ENCODE assay signal across 24 mouse cellular contexts in genomic region chr19:42587704-42588103, GRCm38 (mm10). TPM values are rescaled to one million over a fixed set of nuclear protein-coding genes. Genes with fewer than 3 reads are reported as not detected.
DNase-seq lines count a peak whose midpoint lies in the region; ATAC-seq and TF ChIP-seq lines count a peak whose summit lies in the region.
"Had no signal": no experiment of that assay in that cellular context is flagged by ENCODE, and none has a peak within 500 bp of the region (broad histone marks: within the 10 kb centered on the region; RNA-seq: fewer than 3 reads in every experiment).

No protein-coding gene starts in this region.

- H3K9ac ChIP-seq in forebrain, embryonic 12.5 days: no peak overlapping the region
- H3K9ac ChIP-seq in forebrain, embryonic 16.5 days (replicated peaks; ENCODE audit: low read depth, low read length): no peak overlapping the region
- H3K9ac ChIP-seq in heart, embryonic 13.5 days: no peak overlapping the region; the same call in 1 of the 2 replicates
- no peak overlapping the region for H3K9ac ChIP-seq in midbrain, embryonic 11.5 days (ENCODE audit: low read length)
- H3K9ac ChIP-seq in midbrain, embryonic 16.5 days (ENCODE audit: low read depth, low read length): no peak overlapping the region
- no peak overlapping the region for H3K9ac ChIP-seq in liver, postnatal 0 days (replicated peaks)
- H3K9ac ChIP-seq: embryonic facial prominence, embryonic 15.5 days; hindbrain, embryonic 12.5 days; liver, embryonic 13.5 days; midbrain, embryonic 13.5 days had no signal

- no peak overlapping the region for H3K4me2 ChIP-seq in forebrain, embryonic 12.5 days
- H3K4me2 ChIP-seq in forebrain, embryonic 16.5 days (ENCODE audit: low read length): no peak overlapping the region
- H3K4me2 ChIP-seq in heart, embryonic 13.5 days: no peak overlapping the region
- no peak overlapping the region for H3K4me2 ChIP-seq in midbrain, embryonic 11.5 days
- H3K4me2 ChIP-seq in midbrain, embryonic 16.5 days (ENCODE audit: low read length): no peak overlapping the region
- no peak overlapping the region for H3K4me2 ChIP-seq in liver, postnatal 0 days (ENCODE audit: low read depth, low read length)
- H3K4me2 ChIP-seq: embryonic facial prominence, embryonic 15.5 days; hindbrain, embryonic 12.5 days; liver, embryonic 13.5 days; midbrain, embryonic 13.5 days had no signal

- no peaks in the 10 kb centered on the region for H3K27me3 ChIP-seq in forebrain, embryonic 12.5 days
- no peaks in the 10 kb centered on the region for H3K27me3 ChIP-seq in forebrain, embryonic 16.5 days (replicated peaks; ENCODE audit: control insufficient read depth, insufficient read depth, low read length)
- H3K27me3 ChIP-seq in heart, embryonic 13.5 days (replicated peaks): no peaks in the 10 kb centered on the region
- H3K27me3 ChIP-seq in midbrain, embryonic 11.5 days (ENCODE audit: control insufficient read depth, insufficient read depth, low read length): no peaks in the 10 kb centered on the region
- H3K27me3 ChIP-seq in midbrain, embryonic 16.5 days (ENCODE audit: control insufficient read depth, insufficient read depth, low read depth, low read length): no peaks in the 10 kb centered on the region
- no peaks in the 10 kb centered on the region for H3K27me3 ChIP-seq in liver, postnatal 0 days (ENCODE audit: insufficient read depth, low read length)
- H3K27me3 ChIP-seq: embryonic facial prominence, embryonic 15.5 days; hindbrain, embryonic 12.5 days; liver, embryonic 13.5 days; midbrain, embryonic 13.5 days had no signal

- peaks cover 13% of the 10 kb centered on the region; the same call in 1 of the 2 replicates for H3K36me3 ChIP-seq in forebrain, embryonic 12.5 days (replicated peaks)
- peaks cover 4% of the 10 kb centered on the region; the same call in 1 of the 2 replicates for H3K36me3 ChIP-seq in forebrain, embryonic 16.5 days (ENCODE audit: control insufficient read depth, insufficient read depth)
- H3K36me3 ChIP-seq in heart, embryonic 13.5 days: peaks cover 45% of the 10 kb centered on the region
- H3K36me3 ChIP-seq in midbrain, embryonic 11.5 days (ENCODE audit: control insufficient read depth, insufficient read depth, low read length): no peaks in the 10 kb centered on the region
- H3K36me3 ChIP-seq in midbrain, embryonic 16.5 days (ENCODE audit: control insufficient read depth, insufficient read depth, low read length): no peaks in the 10 kb centered on the region
- H3K36me3 ChIP-seq in liver, postnatal 0 days (replicated peaks; ENCODE audit: insufficient read depth, low read length): peaks cover 52% of the 10 kb centered on the region

- no peaks in the 10 kb centered on the region for H3K9me3 ChIP-seq in forebrain, embryonic 12.5 days
- no peaks in the 10 kb centered on the region for H3K9me3 ChIP-seq in forebrain, embryonic 16.5 days (ENCODE audit: control insufficient read depth, low read length)
- H3K9me3 ChIP-seq in heart, embryonic 13.5 days: no peaks in the 10 kb centered on the region
- H3K9me3 ChIP-seq in midbrain, embryonic 11.5 days (ENCODE audit: control insufficient read depth, low read length): no peaks in the 10 kb centered on the region
- no peaks in the 10 kb centered on the region for H3K9me3 ChIP-seq in midbrain, embryonic 16.5 days (replicated peaks; ENCODE audit: control insufficient read depth, low read length, poor library complexity, severe bottlenecking)
- H3K9me3 ChIP-seq in liver, postnatal 0 days (ENCODE audit: low read length): no peaks in the 10 kb centered on the region
- H3K9me3 ChIP-seq: embryonic facial prominence, embryonic 15.5 days; hindbrain, embryonic 12.5 days; liver, embryonic 13.5 days; midbrain, embryonic 13.5 days had no signal

- 33% methylated on average over 2 of the region's 2 CpGs for WGBS in forebrain, embryonic 12.5 days
- WGBS in forebrain, embryonic 16.5 days: 10% methylated on average over 2 of the region's 2 CpGs
- 45% methylated on average over 2 of the region's 2 CpGs for WGBS in heart, embryonic 13.5 days
- 84% methylated on average over 2 of the region's 2 CpGs for WGBS in midbrain, embryonic 11.5 days
- 82% methylated on average over 2 of the region's 2 CpGs for WGBS in midbrain, embryonic 16.5 days
- 77% methylated on average over 2 of the region's 2 CpGs for WGBS in liver, postnatal 0 days (ENCODE audit: insufficient replicate concordance)

- no peak for TF ChIP-seq CTCF in liver, postnatal 0 days (IDR thresholded peaks at IDR 0.05; ENCODE audit: low read depth)

- DNase-seq in heart, adult 8-10 months (ENCODE audit: low spot score): no peak
- DNase-seq in midbrain, embryonic 11.5 days (ENCODE audit: low spot score, missing footprints): peak; percentile 67
- DNase-seq in thymus, postnatal 10 days (ENCODE audit: low spot score in 2 of 2): no peak
- no peak for DNase-seq in liver, postnatal 0 days
- DNase-seq: adrenal gland, postnatal 10 days; cerebellum, adult 8-10 months; cerebellum, postnatal 36 days; embryo, embryonic 11 days; gastrocnemius, postnatal 25 days; heart, adult 18-20 months; kidney, adult 18-20 months; kidney, postnatal 4 days; liver, embryonic 13.5 days; right cerebral cortex, postnatal 14 days; thymus, adult 18-20 months had no signal

- no peak for ATAC-seq in forebrain, embryonic 12.5 days (ENCODE audit: low FRiP score)
- no peak for ATAC-seq in forebrain, embryonic 16.5 days
- no peak for ATAC-seq in heart, embryonic 13.5 days (ENCODE audit: extremely low read depth, insufficient number of reproducible peaks, low FRiP score, low TSS enrichment)
- ATAC-seq in midbrain, embryonic 11.5 days (ENCODE audit: low FRiP score): no peak
- no peak for ATAC-seq in midbrain, embryonic 16.5 days
- ATAC-seq in liver, postnatal 0 days: no peak
- ATAC-seq: lung, postnatal 0 days; midbrain, embryonic 13.5 days had no signal

- H3K4me3 ChIP-seq in forebrain, embryonic 12.5 days (replicated peaks): no peak overlapping the region
- H3K4me3 ChIP-seq in forebrain, embryonic 16.5 days (replicated peaks; ENCODE audit: low read length): no peak overlapping the region
- no peak overlapping the region for H3K4me3 ChIP-seq in heart, embryonic 13.5 days
- H3K4me3 ChIP-seq in midbrain, embryonic 11.5 days (ENCODE audit: low read depth, low read length): no peak overlapping the region
- H3K4me3 ChIP-seq in midbrain, embryonic 16.5 days (ENCODE audit: low read depth, low read length): no peak overlapping the region
- no peak overlapping the region for H3K4me3 ChIP-seq in liver, postnatal 0 days (ENCODE audit: low read depth, low read length)
- H3K4me3 ChIP-seq: embryonic facial prominence, embryonic 15.5 days; hindbrain, embryonic 12.5 days; liver, embryonic 13.5 days; midbrain, embryonic 13.5 days had no signal

- peaks cover 9% of the 10 kb centered on the region; the same call in 1 of the 2 replicates for H3K4me1 ChIP-seq in forebrain, embryonic 12.5 days
- H3K4me1 ChIP-seq in forebrain, embryonic 16.5 days (replicated peaks; ENCODE audit: control insufficient read depth, insufficient read depth, low read length): peaks cover 7% of the 10 kb centered on the region; the same call in 1 of the 2 replicates
- peaks cover 25% of the 10 kb centered on the region for H3K4me1 ChIP-seq in heart, embryonic 13.5 days
- H3K4me1 ChIP-seq in midbrain, embryonic 11.5 days (ENCODE audit: control insufficient read depth, insufficient read depth, low read length): no peaks in the 10 kb centered on the region
- no peaks in the 10 kb centered on the region for H3K4me1 ChIP-seq in midbrain, embryonic 16.5 days (ENCODE audit: control insufficient read depth, insufficient read depth, low read length)
- H3K4me1 ChIP-seq in liver, postnatal 0 days (ENCODE audit: insufficient read depth): no peaks in the 10 kb centered on the region
- H3K4me1 ChIP-seq: embryonic facial prominence, embryonic 15.5 days; hindbrain, embryonic 12.5 days; midbrain, embryonic 13.5 days had no signal

- no peak for TF ChIP-seq EP300 in liver, postnatal 0 days (IDR thresholded peaks at IDR 0.05; ENCODE audit: low read depth)

- peak overlapping the region; percentile 46; the same call in 1 of the 2 replicates for H3K27ac ChIP-seq in forebrain, embryonic 12.5 days
- H3K27ac ChIP-seq in forebrain, embryonic 16.5 days (ENCODE audit: low read length): no peak overlapping the region
- peak overlapping the region; percentile 25; the same call in 1 of the 2 replicates for H3K27ac ChIP-seq in heart, embryonic 13.5 days (replicated peaks)
- H3K27ac ChIP-seq in midbrain, embryonic 11.5 days (ENCODE audit: low read depth, low read length): no peak overlapping the region
- H3K27ac ChIP-seq in midbrain, embryonic 16.5 days (ENCODE audit: low read length): no peak overlapping the region
- H3K27ac ChIP-seq in liver, postnatal 0 days (ENCODE audit: low read depth): no peak overlapping the region
- H3K27ac ChIP-seq: embryonic facial prominence, embryonic 15.5 days; hindbrain, embryonic 12.5 days; liver, embryonic 13.5 days; midbrain, embryonic 13.5 days had no signal

RNA-seq across cellular contexts. Expression of gene Loxl4, which starts 24.9 kb away (rescaled TPM):
- 0.24 and 0.34 TPM in 2 replicates for polyA plus RNA-seq in forebrain, embryonic 12.5 days (2016; fragmentation: Nextera tagmentation; extraction: Ambion mirVana)
- polyA plus RNA-seq in forebrain, embryonic 16.5 days (2015; fragmentation: Nextera tagmentation; extraction: Ambion mirVana): 0.12 and 0.13 TPM in 2 replicates
- polyA plus RNA-seq in heart, embryonic 13.5 days (2015; fragmentation: Nextera tagmentation; extraction: Ambion mirVana): 0.12 and 0.27 TPM in 2 replicates
- total RNA-seq in heart, adult 8-10 months (2022): 1 to 10 TPM in 1 of 4 experiments, under 1 TPM in 3; 0.60 to 1.1 (median 0.81) TPM
- polyA plus RNA-seq in midbrain, embryonic 11.5 days (2014; fragmentation: Nextera tagmentation; extraction: Ambion mirVana): 0.12 and 0.25 TPM in 2 replicates
- 0.13 and 0.17 TPM in 2 replicates for polyA plus RNA-seq in midbrain, embryonic 16.5 days (2015; fragmentation: Nextera tagmentation; extraction: Ambion mirVana)
- polyA plus RNA-seq in liver, postnatal 0 days (2015; fragmentation: Nextera tagmentation; extraction: Ambion mirVana): 0.05 and 0.13 TPM in 2 replicates
- total RNA-seq: megakaryocyte, adult 5-6 weeks had no signal

Comparison
In these comparisons a context has a peak if more than half of its experiments do, and no peak if none do; other contexts are left out.
1. H3K27ac ChIP-seq: peak in forebrain, embryonic 12.5 days (single experiment) and heart, embryonic 13.5 days (single experiment); none in forebrain, embryonic 16.5 days (single experiment), midbrain, embryonic 11.5 days (single experiment), midbrain, embryonic 16.5 days (single experiment) and liver, postnatal 0 days (single experiment).